Mouse (Mus musculus): ENCODE results near the gene Rbfox3.

The Rbfox3 gene

GRCm38 (mm10) chr11:118467441-118468035 lies 443.9 kb downstream of the Rbfox3 start:
- no peak for DNase-seq

- DNase-seq = peak; percentile 32
Measured at GRCm38 (mm10) chr11:118460280-118460679, 451.1 kb downstream of the Rbfox3 start.

GRCm38 (mm10) chr11:118459536-118459935 lies 451.9 kb downstream of the Rbfox3 start:
- no peak for DNase-seq

- DNase-seq = no peak
Measured at GRCm38 (mm10) chr11:118459051-118459450, 452.3 kb downstream of the Rbfox3 start.

GRCm38 (mm10) chr11:118456937-118457336 lies 454.5 kb downstream of the Rbfox3 start:
- no peak for DNase-seq

DNA sequence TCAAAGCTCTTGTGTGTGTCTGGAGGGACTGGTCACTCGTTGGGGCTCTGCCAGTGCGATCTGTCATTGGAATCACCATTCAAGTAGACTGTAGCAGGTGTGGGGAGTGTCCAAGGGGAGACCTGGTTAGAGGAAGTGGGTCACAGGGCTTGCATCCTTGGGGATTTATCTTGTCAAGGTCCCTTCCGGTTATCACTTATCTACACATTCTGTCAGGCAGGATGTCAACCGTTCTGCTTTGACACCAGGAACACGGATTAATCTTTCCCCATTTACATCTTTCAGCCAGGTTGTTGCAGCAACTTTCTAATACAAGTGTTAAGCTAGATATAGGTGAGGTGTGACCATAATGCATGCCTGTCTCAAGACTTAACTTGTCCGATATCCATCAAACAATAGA lies 455.6 kb downstream of the Rbfox3 start:
- no peak for DNase-seq

- no peak for DNase-seq
Measured at GRCm38 (mm10) chr11:118453886-118454671, 457.3 kb downstream of the Rbfox3 start.

DNA sequence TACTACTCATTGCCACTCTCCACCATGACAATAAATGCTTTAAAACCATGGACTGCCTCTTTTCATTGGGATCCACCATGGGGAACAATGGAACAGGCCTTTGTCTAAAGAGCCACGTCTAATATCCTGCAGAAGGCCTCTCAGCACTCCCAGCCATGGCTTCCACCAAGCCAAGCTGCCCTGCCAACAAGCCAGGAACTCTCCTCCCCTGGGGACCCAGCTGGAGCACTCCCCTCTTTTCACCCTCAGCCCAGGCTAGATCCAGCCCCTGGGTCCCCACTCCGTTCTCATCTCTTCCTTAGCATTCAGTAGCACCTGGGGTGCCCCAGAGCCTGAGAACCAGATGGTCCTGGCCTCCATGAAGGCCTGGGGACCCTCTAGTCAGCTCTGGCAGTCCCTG lies 458.4 kb downstream of the Rbfox3 start:
- DNase-seq = no peak

- no peak for DNase-seq
Measured at GRCm38 (mm10) chr11:118451211-118451610, 460.2 kb downstream of the Rbfox3 start.

- DNase-seq = no peak
Measured at GRCm38 (mm10) chr11:118448385-118448784, 463.0 kb downstream of the Rbfox3 start.

DNA sequence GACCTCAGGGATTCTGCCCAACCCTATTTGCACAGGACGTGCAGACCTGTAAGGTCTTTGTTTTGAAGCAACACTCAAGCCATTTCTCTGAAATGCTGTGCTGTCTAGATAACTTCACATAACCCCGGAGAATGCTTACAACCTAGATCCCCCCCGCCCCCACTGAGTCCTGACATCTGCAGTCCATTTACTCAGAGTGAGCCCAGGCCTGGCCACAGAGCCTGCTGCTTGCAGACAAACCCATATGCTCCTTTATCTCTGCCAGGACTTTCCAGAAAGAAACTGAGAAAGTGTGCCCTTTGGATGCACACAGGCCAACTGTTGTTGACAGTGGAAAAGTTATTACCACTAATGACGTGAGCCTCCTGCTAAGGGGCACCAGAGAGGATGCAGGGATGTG lies 464.1 kb downstream of the Rbfox3 start:
- no peak for DNase-seq

- peak; percentile 82 for DNase-seq
Measured at GRCm38 (mm10) chr11:118445843-118446242, 465.6 kb downstream of the Rbfox3 start.

- peak; percentile 76 for DNase-seq
Measured at GRCm38 (mm10) chr11:118443201-118443970, 468.0 kb downstream of the Rbfox3 start.

GRCm38 (mm10) chr11:118442691-118443090 lies 468.7 kb downstream of the Rbfox3 start:
- DNase-seq = no peak
